Mouse (Mus musculus) liver, embryonic 11.5 days (tissue): ENCODE measurements around the gene Jup. TPM values are rescaled to one million over a fixed set of nuclear protein-coding genes. Genes with fewer than 3 reads are reported as not detected.
A peak's percentile ranks its signal among the peaks of the same experiment; 100 is the strongest.
"Not testable (repeated sequence)": the region's sequence is repeated elsewhere in the genome, so short reads cannot be mapped to it uniquely, and the experiment has no call there.

ENCODE experiments used
- ATAC-seq: fragments of 200-750 bp; cut with Nextera tagmentation; replicated peaks from 2 replicates; pipeline ENCODE4 v1.8.0; 2017; ENCODE audit warnings: moderate number of reproducible peaks, mild to moderate bottlenecking, moderate TSS enrichment, moderate library complexity; ENCODE audit not compliant: low FRiP score
- DNase-seq: peaks from one replicate; pipeline ENCODE4 v3.0.0-alpha.2; 2017; ENCODE audit warnings: low spot score
- H3K27ac ChIP-seq: fragments of 300-500 bp; sonication (generic); 2 replicates; pipeline ENCODE4 v1.5.1; 2014; ENCODE audit warnings: mild to moderate bottlenecking, low read depth, low read length, control low read depth
- H3K27me3 ChIP-seq: fragments of 300-500 bp; sonication (generic); replicated peaks from 2 replicates; pipeline ENCODE4 v1.6.1; 2014; ENCODE audit warnings: low read length, mixed read lengths; ENCODE audit not compliant: control insufficient read depth, insufficient read depth
- H3K36me3 ChIP-seq: fragments of 300-500 bp; sonication (generic); 2 replicates; pipeline ENCODE4 v1.6.1; 2014; ENCODE audit warnings: mild to moderate bottlenecking, low read length, moderate library complexity, mixed read lengths; ENCODE audit not compliant: control insufficient read depth, insufficient read depth
- H3K4me1 ChIP-seq: fragments of 300-500 bp; sonication (generic); replicated peaks from 2 replicates; pipeline ENCODE4 v1.6.1; 2014; ENCODE audit warnings: low read length, mixed read lengths; ENCODE audit not compliant: control insufficient read depth, insufficient read depth
- H3K4me2 ChIP-seq: fragments of 300-500 bp; sonication (generic); 2 replicates; pipeline ENCODE4 v1.6.1; 2014; ENCODE audit warnings: mild to moderate bottlenecking, control low read depth, moderate library complexity
- H3K4me3 ChIP-seq: fragments of 300-500 bp; sonication (generic); 2 replicates; pipeline ENCODE4 v1.5.1; 2014; ENCODE audit warnings: low read depth, low read length, control low read depth
- H3K9ac ChIP-seq: fragments of 300-500 bp; sonication (generic); 2 replicates; pipeline ENCODE4 v1.6.1; 2014; ENCODE audit warnings: low read depth, low read length, control low read depth
- H3K9me3 ChIP-seq: fragments of 300-500 bp; sonication (generic); 2 replicates; pipeline ENCODE4 v1.6.1; 2016; ENCODE audit warnings: low read length, inconsistent platforms, mixed read lengths; ENCODE audit not compliant: control insufficient read depth
- WGBS: fragments of 180-500 bp; shearing (Covaris S2); extraction: QIAGEN DNeasy Blood & Tissue Kit; methylation state at CpG from one replicate; pipeline ENCODE4 v1.1.7; 2014; 5-methylcytosine and 5-hydroxymethylcytosine counted together
- polyA plus RNA-seq: library from polyadenylated mRNA; unstranded; fragments of >200 nt; fragmentation: Nextera tagmentation; extraction: Ambion mirVana; gene quantifications from 2 replicates; pipeline ENCODE4 v1.2.1, GENCODE M21; 2014

Jup gene
- polyA plus RNA-seq, 1 experiment from 2014 or later, result 41.6 TPM

- Histone ChIP-seq H3K4me1 (no peaks in the 10 kb centered on the region), H3K4me2 (no peak overlapping the region), H3K27me3 (no peaks in the 10 kb centered on the region), H3K9me3 (no peaks in the 10 kb centered on the region), H3K27ac (no peak overlapping the region), H3K9ac (no peak overlapping the region), H3K4me3 (no peak overlapping the region), H3K36me3 (peaks cover 29% of the 10 kb centered on the region)
- ATAC-seq (no peak), DNase-seq (no peak)
- WGBS, result 76% methylated on average over 4 of the region's 4 CpGs
Measured at GRCm38 (mm10) chr11:100376005-100376404, 21.6 kb downstream of the Jup start.

GRCm38 (mm10) chr11:100375127-100375526 is 22.4 kb downstream of the Jup start:
- Histone ChIP-seq H3K9ac (no peak overlapping the region), H3K36me3 (peaks cover 28% of the 10 kb centered on the region), H3K9me3 (no peaks in the 10 kb centered on the region), H3K4me2 (no peak overlapping the region), H3K4me1 (no peaks in the 10 kb centered on the region), H3K4me3 (no peak overlapping the region), H3K27me3 (no peaks in the 10 kb centered on the region), H3K27ac (no peak overlapping the region)
- ATAC-seq (no peak), DNase-seq (no peak)
- 87% methylated on average over 9 of the region's 9 CpGs for WGBS

GRCm38 (mm10) chr11:100371981-100372558 is 25.5 kb downstream of the Jup start:
- DNase-seq (no peak), ATAC-seq (no peak)
- WGBS, result 78% methylated on average over 8 of the region's 8 CpGs

GRCm38 (mm10) chr11:100369822-100370221 is 27.7 kb downstream of the Jup start:
- DNase-seq (no peak), ATAC-seq (no peak)
- peaks cover 10% of the 10 kb centered on the region for H3K36me3 ChIP-seq
- no peak overlapping the region for H3K27ac ChIP-seq
- 47% methylated on average over 8 of the region's 8 CpGs for WGBS
- no peak overlapping the region for H3K9ac ChIP-seq
- no peaks in the 10 kb centered on the region for H3K4me1 ChIP-seq
- no peak overlapping the region for H3K4me3 ChIP-seq
- H3K27me3 ChIP-seq, result no peaks in the 10 kb centered on the region
- H3K4me2 ChIP-seq, result no peak overlapping the region
- no peaks in the 10 kb centered on the region for H3K9me3 ChIP-seq

More at GRCm38 (mm10) chr11:100371981-100372558, 25.5 kb downstream of the Jup start:
- Histone ChIP-seq H3K4me2 (no peak overlapping the region), H3K9me3 (no peaks in the 10 kb centered on the region), H3K36me3 (peaks cover 19% of the 10 kb centered on the region), H3K4me1 (no peaks in the 10 kb centered on the region), H3K9ac (no peak overlapping the region), H3K27me3 (no peaks in the 10 kb centered on the region), H3K4me3 (no peak overlapping the region), H3K27ac (no peak overlapping the region)

- 64% methylated on average over 7 of the region's 7 CpGs for WGBS
- Histone ChIP-seq H3K4me3 (no peak overlapping the region), H3K9me3 (no peaks in the 10 kb centered on the region), H3K27ac (no peak overlapping the region), H3K4me1 (no peaks in the 10 kb centered on the region), H3K27me3 (no peaks in the 10 kb centered on the region), H3K4me2 (no peak overlapping the region), H3K9ac (no peak overlapping the region), H3K36me3 (peaks cover 7% of the 10 kb centered on the region; the same call in 1 of the 2 replicates)
- no peak for DNase-seq
- no peak for ATAC-seq
Measured at GRCm38 (mm10) chr11:100369145-100369544, 28.4 kb downstream of the Jup start.

GRCm38 (mm10) chr11:100362979-100363562 is 34.5 kb downstream of the Jup start:
- Histone ChIP-seq H3K9ac (no peak overlapping the region), H3K4me3 (no peak overlapping the region), H3K27ac (no peak overlapping the region), H3K36me3 (no peaks in the 10 kb centered on the region), H3K4me2 (no peak overlapping the region), H3K4me1 (0 out of 2 replicates have a peak, but pooled peaks cover 5% of the 10 kb centered on the region), H3K27me3 (peaks cover 27% of the 10 kb centered on the region), H3K9me3 (no peaks in the 10 kb centered on the region)
- 17% methylated on average over 12 of the region's 12 CpGs for WGBS
- DNase-seq (peak; percentile 59), ATAC-seq (peak; percentile 40; the same call in 1 of the 2 replicates)

GRCm38 (mm10) chr11:100362209-100362978 is 35.2 kb downstream of the Jup start:
- ATAC-seq (0 out of 2 replicates have a peak, but pooled peaks have one; percentile 16), DNase-seq (peak; percentile 75)
- Histone ChIP-seq H3K4me1 (0 out of 2 replicates have a peak, but pooled peaks cover 5% of the 10 kb centered on the region), H3K27me3 (peaks cover 31% of the 10 kb centered on the region), H3K4me2 (no peak overlapping the region), H3K27ac (no peak overlapping the region), H3K4me3 (no peak overlapping the region), H3K9ac (no peak overlapping the region), H3K36me3 (no peaks in the 10 kb centered on the region), H3K9me3 (no peaks in the 10 kb centered on the region)
- 12% methylated on average over 8 of the region's 8 CpGs for WGBS

GRCm38 (mm10) chr11:100361059-100361458 is 36.5 kb downstream of the Jup start:
- not testable (repeated sequence) for DNase-seq, H3K36me3 ChIP-seq, H3K4me3 ChIP-seq, H3K9ac ChIP-seq, H3K4me1 ChIP-seq, H3K27ac ChIP-seq, H3K9me3 ChIP-seq, ATAC-seq, H3K4me2 ChIP-seq
- WGBS, result no CpG with 5 or more reads among the region's 13 CpGs
- H3K27me3 ChIP-seq, result peaks cover 44% of the 10 kb centered on the region
